Mouse (Mus musculus) cerebellum, adult 2 months (tissue): Measurements from ENCODE around the gene Dars2.

Source experiments
- CTCF ChIP-seq: fragments of 200-500 bp; IDR thresholded peaks from 2 replicates; pipeline ENCODE4 v1.5.1; 2011; ENCODE audit warnings: low read depth, mild to moderate bottlenecking, control low read depth, low read length, moderate library complexity, borderline replicate concordance; ENCODE audit not compliant: insufficient read depth
- POLR2A ChIP-seq: fragments of 200-500 bp; IDR thresholded peaks from 2 replicates; pipeline ENCODE4 v1.6.1; 2011; ENCODE audit warnings: low read length, control low read depth, borderline replicate concordance; ENCODE audit not compliant: insufficient read depth

GRCm38 (mm10) chr1:161046972-161047371, 23.5 kb downstream of the Dars2 start:
- no peak for TF ChIP-seq CTCF
- no peak for TF ChIP-seq POLR2A
